ENCODE assay signal across 10 mouse cellular contexts in genomic region chrX:102958917-102959316, GRCm38 (mm10). TPM values are rescaled to one million over a fixed set of nuclear protein-coding genes. Genes with fewer than 3 reads are reported as not detected.
DNase-seq lines count a peak whose midpoint lies in the region; ATAC-seq and TF ChIP-seq lines count a peak whose summit lies in the region.
"Had no signal": no experiment of that assay in that cellular context is flagged by ENCODE, and none has a peak within 500 bp of the region (broad histone marks: within the 10 kb centered on the region; RNA-seq: fewer than 3 reads in every experiment).

No protein-coding gene starts in this region.

- intact Hi-C loops in heart, postnatal 10 days (cut with DNase I), result loop anchor here (5.0 kb wide), 1 partner anchor 483 kb away; no protein-coding TSS in a partner anchor

- WGBS in heart, embryonic 12.5 days, result 40% methylated on average over 4 of the region's 4 CpGs
- 30% methylated on average over 4 of the region's 4 CpGs for WGBS in midbrain, embryonic 16.5 days
- 38% methylated on average over 4 of the region's 4 CpGs for WGBS in thymus, adult 2 months

- no peak for TF ChIP-seq CTCF in thymus, adult 2 months (IDR thresholded peaks at IDR 0.05; ENCODE audit: borderline replicate concordance, control insufficient read depth, extremely low read depth, insufficient read depth, low read length, poor library complexity)

- no peak overlapping the region for H3K4me2 ChIP-seq in heart, embryonic 12.5 days
- no peak overlapping the region for H3K4me2 ChIP-seq in midbrain, embryonic 16.5 days (ENCODE audit: low read length)

- H3K9ac ChIP-seq in heart, embryonic 12.5 days, result no peak overlapping the region
- no peak overlapping the region for H3K9ac ChIP-seq in midbrain, embryonic 16.5 days (ENCODE audit: low read depth, low read length)

- no peak for ATAC-seq in heart, embryonic 12.5 days (ENCODE audit: insufficient number of reproducible peaks, low FRiP score)
- 0 out of 2 replicates have a peak, but pooled peaks have one; percentile 64 for ATAC-seq in midbrain, embryonic 16.5 days

- DNase-seq in heart, postnatal 10 days, result peak; percentile 8 to 37
- peak; percentile 23 to 31 for DNase-seq in right cerebral cortex, postnatal 10 days (ENCODE audit: low spot score in 2 of 2)
- no peak for DNase-seq in right cerebral cortex, postnatal 14 days
- DNase-seq in embryo, embryonic 11 days, result peak; percentile 39
- DNase-seq in thymus, adult 2 months, result no peak
- no peak for DNase-seq in MN1 (ENCODE audit: low spot score)

- H3K4me3 ChIP-seq in heart, embryonic 12.5 days, result no peak overlapping the region
- no peak overlapping the region for H3K4me3 ChIP-seq in midbrain, embryonic 16.5 days (ENCODE audit: low read depth, low read length)
- no peak overlapping the region for H3K4me3 ChIP-seq in thymus, adult 2 months (ENCODE audit: control insufficient read depth, insufficient read depth, low read length)

- H3K27me3 ChIP-seq in heart, embryonic 12.5 days (replicated peaks), result no peaks in the 10 kb centered on the region
- H3K27me3 ChIP-seq in midbrain, embryonic 16.5 days (ENCODE audit: control insufficient read depth, insufficient read depth, low read depth, low read length), result no peaks in the 10 kb centered on the region
- H3K27me3 ChIP-seq in thymus, adult 2 months (ENCODE audit: control insufficient read depth, insufficient read depth, low read length), result no peaks in the 10 kb centered on the region

- no peak for TF ChIP-seq POLR2A in thymus, adult 2 months (IDR thresholded peaks at IDR 0.05; ENCODE audit: control insufficient read depth, extremely low read depth, insufficient read depth, low read length, poor library complexity)

- no peak overlapping the region for H3K27ac ChIP-seq in heart, embryonic 12.5 days (ENCODE audit: poor library complexity, severe bottlenecking)
- no peak overlapping the region for H3K27ac ChIP-seq in midbrain, embryonic 16.5 days (ENCODE audit: low read length)
- no peak overlapping the region for H3K27ac ChIP-seq in thymus, adult 2 months (ENCODE audit: control insufficient read depth, insufficient read depth, low read length)
- H3K27ac ChIP-seq: macrophage had no signal

- H3K36me3 ChIP-seq in heart, embryonic 12.5 days, result no peaks in the 10 kb centered on the region
- H3K36me3 ChIP-seq in midbrain, embryonic 16.5 days (ENCODE audit: control insufficient read depth, insufficient read depth, low read length), result no peaks in the 10 kb centered on the region
- no peaks in the 10 kb centered on the region for H3K36me3 ChIP-seq in thymus, adult 2 months (ENCODE audit: control insufficient read depth, insufficient read depth, low read length)

- no peaks in the 10 kb centered on the region for H3K9me3 ChIP-seq in heart, embryonic 12.5 days (replicated peaks)
- H3K9me3 ChIP-seq in midbrain, embryonic 16.5 days (replicated peaks; ENCODE audit: control insufficient read depth, low read length, poor library complexity, severe bottlenecking), result no peaks in the 10 kb centered on the region

- H3K4me1 ChIP-seq in heart, embryonic 12.5 days (replicated peaks), result no peaks in the 10 kb centered on the region
- H3K4me1 ChIP-seq in midbrain, embryonic 16.5 days (ENCODE audit: control insufficient read depth, insufficient read depth, low read length), result no peaks in the 10 kb centered on the region
- H3K4me1 ChIP-seq in thymus, adult 2 months (replicated peaks; ENCODE audit: control insufficient read depth, insufficient read depth, low read length), result no peaks in the 10 kb centered on the region

RNA-seq across cellular contexts. Expression of gene 1700018G05Rik, which starts 30.7 kb away (rescaled TPM):
- not detected for total RNA-seq in heart, postnatal 10 days (2021)
- polyA plus RNA-seq in heart, embryonic 12.5 days (2016; fragmentation: Nextera tagmentation; extraction: Ambion mirVana), result not detected in 2 replicates
- polyA plus RNA-seq in midbrain, embryonic 16.5 days (2015; fragmentation: Nextera tagmentation; extraction: Ambion mirVana), result not detected in 2 replicates
- polyA plus RNA-seq in thymus, adult 2 months (2012; rRNA removed), result 0.80 TPM in 1 of 2 replicates, not detected in the other
- polyA plus RNA-seq: heart, embryonic 16.5 days; macrophage had no signal

RNA-seq across cellular contexts. Expression of gene 1700011M02Rik, which starts 50.2 kb away (rescaled TPM):
- not detected for total RNA-seq in heart, postnatal 10 days (2021)
- not detected in 2 replicates for polyA plus RNA-seq in heart, embryonic 12.5 days (2016; fragmentation: Nextera tagmentation; extraction: Ambion mirVana)
- not detected in 2 replicates for polyA plus RNA-seq in midbrain, embryonic 16.5 days (2015; fragmentation: Nextera tagmentation; extraction: Ambion mirVana)
- polyA plus RNA-seq in thymus, adult 2 months (2012; rRNA removed), result not detected in 2 replicates
- polyA plus RNA-seq: heart, embryonic 16.5 days; macrophage had no signal

RNA-seq across cellular contexts. Expression of gene Dmrtc1a, which starts 50.4 kb away (rescaled TPM):
- under 1 TPM in 1 of 2 experiments, not detected in 1; 0.34 TPM for total RNA-seq in heart, postnatal 10 days (2021)
- 0.18 and 0.33 TPM in 2 replicates for polyA plus RNA-seq in heart, embryonic 12.5 days (2016; fragmentation: Nextera tagmentation; extraction: Ambion mirVana)
- polyA plus RNA-seq in midbrain, embryonic 16.5 days (2015; fragmentation: Nextera tagmentation; extraction: Ambion mirVana), result 2.2 and 2.3 TPM in 2 replicates
- polyA plus RNA-seq in thymus, adult 2 months (2012; rRNA removed), result 0.40 and 0.73 TPM in 2 replicates
- polyA plus RNA-seq: macrophage had no signal

Comparison
In these comparisons a context has a peak if more than half of its experiments do, and no peak if none do; other contexts are left out.
1. DNase-seq: peak in heart, postnatal 10 days (2 of 2), right cerebral cortex, postnatal 10 days (2 of 2) and embryo, embryonic 11 days (single experiment); none in right cerebral cortex, postnatal 14 days (single experiment), thymus, adult 2 months (single experiment) and MN1 (single experiment).